Mouse (Mus musculus) thymus, adult 2 months (tissue): ENCODE measurements at regions not wholly inside any gene's neighbourhood (a gene's known extent, or its start where the extent isn't known, plus 50 kb on each side); places are given as distances from the start of the nearest gene placed in this dataset.

Experiments used
- DNase-seq: peaks from one replicate; pipeline ENCODE4 v3.0.0; 2021
- H3K27ac ChIP-seq: fragments of 200-500 bp; 2 replicates; pipeline ENCODE4 v1.5.1; 2012; ENCODE audit warnings: low read length, control low read depth; ENCODE audit not compliant: control insufficient read depth, insufficient read depth
- H3K27me3 ChIP-seq: fragments of 200-500 bp; 2 replicates; pipeline ENCODE4 v1.6.1; 2012; ENCODE audit warnings: mild to moderate bottlenecking, low read length, moderate library complexity, mixed read lengths; ENCODE audit not compliant: control insufficient read depth, insufficient read depth
- H3K36me3 ChIP-seq: fragments of 200-500 bp; 2 replicates; pipeline ENCODE4 v1.6.1; 2012; ENCODE audit warnings: mild to moderate bottlenecking, low read length, moderate library complexity; ENCODE audit not compliant: control insufficient read depth, insufficient read depth
- H3K4me1 ChIP-seq: fragments of 200-500 bp; replicated peaks from 2 replicates; pipeline ENCODE4 v1.6.1; 2012; ENCODE audit warnings: low read length; ENCODE audit not compliant: control insufficient read depth, insufficient read depth
- H3K4me3 ChIP-seq: fragments of 200-500 bp; 2 replicates; pipeline ENCODE4 v1.5.1; 2012; ENCODE audit warnings: mild to moderate bottlenecking, low read length, control low read depth, moderate library complexity; ENCODE audit not compliant: control insufficient read depth, insufficient read depth
- CTCF ChIP-seq: fragments of 200-500 bp; IDR thresholded peaks from 2 replicates; pipeline ENCODE4 v1.5.1; 2012; ENCODE audit warnings: mild to moderate bottlenecking, control low read depth, low read length, moderate library complexity, borderline replicate concordance; ENCODE audit not compliant: control insufficient read depth, poor library complexity, insufficient read depth; ENCODE audit errors: extremely low read depth
- POLR2A ChIP-seq: fragments of 200-500 bp; IDR thresholded peaks from 2 replicates; pipeline ENCODE4 v1.6.1; 2012; ENCODE audit warnings: mild to moderate bottlenecking, low read length, control low read depth, moderate library complexity; ENCODE audit not compliant: control insufficient read depth, poor library complexity, insufficient read depth; ENCODE audit errors: extremely low read depth
- WGBS: fragments of 180-500 bp; shearing (Covaris S2); methylation state at CpG from one replicate; pipeline ENCODE4 v1.1.7; 2018; 5-methylcytosine and 5-hydroxymethylcytosine counted together

GRCm38 (mm10) chr13:47354446-47354845 is 232.0 kb downstream of the Rnf144b start:
- DNase-seq, result no peak
- Histone ChIP-seq H3K36me3 (no peaks in the 10 kb centered on the region), H3K4me3 (no peak overlapping the region), H3K4me1 (no peaks in the 10 kb centered on the region), H3K27ac (no peak overlapping the region), H3K27me3 (no peaks in the 10 kb centered on the region)
- WGBS, result 91% methylated on average over 12 of the region's 12 CpGs
- no peak for TF ChIP-seq POLR2A
- TF ChIP-seq CTCF, result no peak

GRCm38 (mm10) chr13:47355169-47355568 is 232.7 kb downstream of the Rnf144b start:
- no peak overlapping the region for H3K4me3 ChIP-seq
- TF ChIP-seq POLR2A (no peak), CTCF (no peak)
- no peaks in the 10 kb centered on the region for H3K4me1 ChIP-seq
- 35% methylated on average over 5 of the region's 5 CpGs for WGBS
- H3K36me3 ChIP-seq, result no peaks in the 10 kb centered on the region
- no peak for DNase-seq
- no peak overlapping the region for H3K27ac ChIP-seq
- H3K27me3 ChIP-seq, result no peaks in the 10 kb centered on the region

- TF ChIP-seq CTCF, result no peak
- H3K27ac ChIP-seq, result no peak overlapping the region
- no peak overlapping the region for H3K4me3 ChIP-seq
- WGBS, result 87% methylated on average over 9 of the region's 9 CpGs
- no peak for DNase-seq
- H3K36me3 ChIP-seq, result no peaks in the 10 kb centered on the region
- no peaks in the 10 kb centered on the region for H3K27me3 ChIP-seq
- no peaks in the 10 kb centered on the region for H3K4me1 ChIP-seq
Measured at GRCm38 (mm10) chr13:47358986-47359385, 236.5 kb downstream of the Rnf144b start.

GRCm38 (mm10) chr13:47365776-47366175 is 243.3 kb downstream of the Rnf144b start:
- Histone ChIP-seq H3K4me1 (no peaks in the 10 kb centered on the region), H3K27ac (no peak overlapping the region), H3K36me3 (no peaks in the 10 kb centered on the region), H3K4me3 (no peak overlapping the region), H3K27me3 (no peaks in the 10 kb centered on the region)
- 87% methylated on average over 7 of the region's 7 CpGs for WGBS
- DNase-seq, result no peak
- TF ChIP-seq CTCF (no peak), POLR2A (no peak)

GRCm38 (mm10) chr13:47368041-47368823 is 245.8 kb downstream of the Rnf144b start:
- H3K4me3 ChIP-seq, result no peak overlapping the region
- no peak for TF ChIP-seq CTCF
- TF ChIP-seq POLR2A, result no peak
- DNase-seq, result no peak
- no peaks in the 10 kb centered on the region for H3K27me3 ChIP-seq
- 89% methylated on average over 13 of the region's 13 CpGs for WGBS
- H3K36me3 ChIP-seq, result no peaks in the 10 kb centered on the region
- H3K27ac ChIP-seq, result no peak overlapping the region
- H3K4me1 ChIP-seq, result no peaks in the 10 kb centered on the region

- DNase-seq, result no peak
- Histone ChIP-seq H3K4me1 (no peaks in the 10 kb centered on the region), H3K36me3 (no peaks in the 10 kb centered on the region), H3K27ac (no peak overlapping the region), H3K4me3 (no peak overlapping the region), H3K27me3 (no peaks in the 10 kb centered on the region)
- WGBS, result 47% methylated on average over 1 of the region's 1 CpGs
- no peak for TF ChIP-seq CTCF
- TF ChIP-seq POLR2A, result no peak
Measured at GRCm38 (mm10) chr13:47374583-47374982, 252.1 kb downstream of the Rnf144b start.

- TF ChIP-seq POLR2A, result no peak
- no peak for TF ChIP-seq CTCF
- no peaks in the 10 kb centered on the region for H3K4me1 ChIP-seq
- H3K36me3 ChIP-seq, result no peaks in the 10 kb centered on the region
- H3K27ac ChIP-seq, result no peak overlapping the region
- H3K4me3 ChIP-seq, result no peak overlapping the region
- DNase-seq, result no peak
- WGBS, result 66% methylated on average over 5 of the region's 5 CpGs
- H3K27me3 ChIP-seq, result no peaks in the 10 kb centered on the region
Measured at GRCm38 (mm10) chr13:47391023-47391422, 268.6 kb downstream of the Rnf144b start.
